Mouse (Mus musculus): ENCODE data around the gene Slc1a5. TPM values are rescaled to one million over a fixed set of nuclear protein-coding genes. Genes with fewer than 3 reads are reported as not detected.

Gene Slc1a5
- polyA plus RNA-seq, 1 experiment = 101 TPM

DNA sequence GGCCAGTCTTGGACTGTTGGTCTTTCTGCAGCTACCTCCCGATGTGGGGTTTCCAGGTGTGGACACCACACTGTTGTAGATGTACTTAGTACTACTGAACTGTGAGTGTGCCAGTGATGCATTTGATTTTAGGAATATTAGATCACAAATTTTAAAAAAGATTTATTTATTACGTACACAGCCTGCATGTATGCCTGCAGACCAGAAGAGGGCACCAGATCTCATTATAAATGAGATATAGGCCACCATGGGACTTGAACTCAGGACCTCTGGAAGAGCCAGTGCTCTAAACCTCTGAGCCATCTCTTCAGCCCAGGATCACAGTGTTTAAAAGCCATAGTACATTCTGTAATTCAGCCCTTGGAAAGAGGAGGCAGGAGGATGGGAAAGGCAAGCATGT is 31.4 kb downstream of the Slc1a5 start:
- Histone ChIP-seq H3K36me3 (ENCODE audit: control insufficient read depth, insufficient read depth, low read length, poor library complexity, severe bottlenecking) (no peaks in the 10 kb centered on the region), H3K27me3 (ENCODE audit: control insufficient read depth, insufficient read depth, low read length, poor library complexity, severe bottlenecking) (no peaks in the 10 kb centered on the region), H3K4me1 (ENCODE audit: control insufficient read depth, insufficient read depth, low read length) (no peaks in the 10 kb centered on the region), H3K4me3 (ENCODE audit: low read depth, low read length) (no peak overlapping the region), H3K9me3 (replicated peaks; ENCODE audit: control insufficient read depth, insufficient read depth, low read length, poor library complexity, severe bottlenecking) (no peaks in the 10 kb centered on the region), H3K9ac (ENCODE audit: low read depth, poor library complexity, severe bottlenecking) (no peak overlapping the region), H3K27ac (ENCODE audit: insufficient read depth, low read length) (no peak overlapping the region)
- TF ChIP-seq CTCF (IDR thresholded peaks at IDR 0.05; ENCODE audit: low read depth, low read length) (no peak), POLR2A (IDR thresholded peaks at IDR 0.05; ENCODE audit: insufficient read depth, low read length) (no peak), EP300 (IDR thresholded peaks at IDR 0.05; ENCODE audit: insufficient read depth, low read depth, low read length) (no peak)

DNA sequence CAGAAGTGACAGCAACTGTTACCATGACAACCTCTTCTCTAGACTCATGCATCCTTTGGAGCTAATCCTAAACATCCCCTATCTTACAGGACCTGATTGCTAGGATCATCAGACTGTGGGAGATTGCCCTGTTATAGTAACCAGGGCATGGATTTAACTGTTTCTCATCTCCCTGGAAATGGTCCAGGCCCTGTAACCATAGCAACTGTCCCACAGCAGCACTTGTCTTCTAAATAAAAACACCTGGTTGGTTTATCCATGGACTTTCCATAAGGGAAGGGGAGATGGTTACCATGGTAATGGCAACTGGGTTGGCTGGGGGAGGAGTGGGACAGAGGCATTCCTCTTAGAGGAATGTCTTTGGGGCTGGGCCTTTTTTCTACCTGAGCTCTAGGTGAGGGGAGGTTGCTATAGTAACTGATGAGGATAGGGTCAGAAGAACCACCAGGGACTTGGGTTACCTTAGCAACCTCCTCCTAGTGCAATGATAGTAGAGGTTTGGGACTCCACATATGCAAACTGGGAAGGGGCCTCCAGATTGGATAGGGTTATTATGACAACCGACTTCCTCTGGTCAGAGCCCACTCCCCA is 34.3 kb downstream of the Slc1a5 start, which contains the start of gene Strn4:
TSS of gene Strn4 (plus strand) at position 539 of the 591 bp plus-strand sequence.
- Histone ChIP-seq H3K9me3 (replicated peaks; ENCODE audit: control insufficient read depth, insufficient read depth, low read length, poor library complexity, severe bottlenecking) (no peaks in the 10 kb centered on the region), H3K27me3 (ENCODE audit: control insufficient read depth, insufficient read depth, low read length, poor library complexity, severe bottlenecking) (no peaks in the 10 kb centered on the region), H3K4me3 (ENCODE audit: low read depth, low read length) (peak within 1 kb of the TSS; percentile 95), H3K36me3 (ENCODE audit: control insufficient read depth, insufficient read depth, low read length, poor library complexity, severe bottlenecking) (no peaks in the 10 kb centered on the region), H3K9ac (ENCODE audit: low read depth, poor library complexity, severe bottlenecking) (peak within 1 kb of the TSS; percentile 96), H3K27ac (ENCODE audit: insufficient read depth, low read length) (no peak within 1 kb of the TSS), H3K4me1 (ENCODE audit: control insufficient read depth, insufficient read depth, low read length) (no peaks in the 10 kb centered on the region)
- TF ChIP-seq POLR2A (IDR thresholded peaks at IDR 0.05; ENCODE audit: insufficient read depth, low read length) (no peak), CTCF (IDR thresholded peaks at IDR 0.05; ENCODE audit: low read depth, low read length) (no peak), EP300 (IDR thresholded peaks at IDR 0.05; ENCODE audit: insufficient read depth, low read depth, low read length) (no peak)

DNA sequence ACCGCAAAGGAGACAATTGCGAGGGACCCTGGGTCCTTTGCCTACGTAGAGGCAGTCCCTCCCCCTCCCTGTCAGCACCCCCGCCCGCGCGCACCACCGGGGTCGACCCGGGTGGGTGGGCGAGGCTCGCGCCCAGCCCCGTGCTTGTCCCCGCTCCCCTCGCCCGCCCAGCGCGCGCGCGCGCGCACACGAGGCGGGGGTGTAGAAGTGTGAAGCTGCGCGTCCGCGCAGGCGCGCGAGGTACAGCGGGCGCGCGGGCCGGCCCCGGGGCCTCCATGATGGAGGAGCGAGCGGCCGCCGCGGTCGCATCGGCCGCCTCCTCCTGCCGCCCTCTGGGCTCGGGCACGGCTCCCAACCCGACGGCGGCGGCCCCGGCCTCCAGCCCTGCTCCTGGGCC is 34.9 kb downstream of the Slc1a5 start:
- peak overlapping the region; percentile 70 for H3K4me3 ChIP-seq (ENCODE audit: low read depth, low read length)
- TF ChIP-seq CTCF (IDR thresholded peaks at IDR 0.05; ENCODE audit: low read depth, low read length) = no peak
- TF ChIP-seq EP300 (IDR thresholded peaks at IDR 0.05; ENCODE audit: insufficient read depth, low read depth, low read length) = no peak
- no peak for TF ChIP-seq POLR2A (IDR thresholded peaks at IDR 0.05; ENCODE audit: insufficient read depth, low read length)
- no peaks in the 10 kb centered on the region for H3K4me1 ChIP-seq (ENCODE audit: control insufficient read depth, insufficient read depth, low read length)
- no peaks in the 10 kb centered on the region for H3K36me3 ChIP-seq (ENCODE audit: control insufficient read depth, insufficient read depth, low read length, poor library complexity, severe bottlenecking)
- no peaks in the 10 kb centered on the region for H3K27me3 ChIP-seq (ENCODE audit: control insufficient read depth, insufficient read depth, low read length, poor library complexity, severe bottlenecking)
- peak overlapping the region; percentile 96 for H3K9ac ChIP-seq (ENCODE audit: low read depth, poor library complexity, severe bottlenecking)
- H3K27ac ChIP-seq (ENCODE audit: insufficient read depth, low read length) = no peak overlapping the region
- H3K9me3 ChIP-seq (replicated peaks; ENCODE audit: control insufficient read depth, insufficient read depth, low read length, poor library complexity, severe bottlenecking) = no peaks in the 10 kb centered on the region

DNA sequence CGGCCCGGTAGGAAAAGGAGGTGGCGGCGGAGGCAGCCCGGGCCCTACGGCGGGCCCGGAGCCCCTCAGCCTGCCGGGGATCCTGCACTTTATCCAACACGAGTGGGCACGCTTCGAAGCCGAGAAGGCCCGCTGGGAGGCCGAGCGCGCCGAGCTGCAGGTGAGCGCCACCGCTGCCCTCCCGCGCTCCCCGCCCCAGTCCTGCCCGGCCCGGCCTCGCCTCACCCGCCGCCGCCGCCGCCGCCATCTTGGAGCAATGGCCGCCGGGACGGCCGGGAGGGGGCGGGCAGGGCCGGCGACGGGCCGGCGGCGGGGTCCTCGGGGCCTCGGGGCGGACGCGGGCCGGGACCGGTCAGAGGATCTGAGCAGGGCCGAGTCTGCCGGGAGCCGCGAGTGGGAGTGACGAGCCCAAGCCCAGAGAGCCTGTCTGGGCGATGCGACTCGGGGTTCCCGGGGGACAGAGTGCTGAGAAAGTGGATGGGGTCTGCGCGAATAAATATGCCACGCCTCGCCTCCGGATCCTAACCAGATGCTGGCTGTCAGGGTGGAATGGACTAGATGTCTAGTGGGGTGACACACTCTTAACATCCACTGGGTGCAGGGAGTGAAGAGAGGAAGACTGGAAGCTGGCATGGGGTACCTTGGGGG is 35.5 kb downstream of the Slc1a5 start, which contains the start of gene Fkrp:
TSS of gene Fkrp (minus strand) at position 258 of the 648 bp plus-strand sequence.
- Histone ChIP-seq H3K27ac (ENCODE audit: insufficient read depth, low read length) (no peak within 1 kb of the TSS), H3K9me3 (replicated peaks; ENCODE audit: control insufficient read depth, insufficient read depth, low read length, poor library complexity, severe bottlenecking) (no peaks in the 10 kb centered on the region), H3K9ac (ENCODE audit: low read depth, poor library complexity, severe bottlenecking) (peak within 1 kb of the TSS; percentile 96), H3K4me1 (ENCODE audit: control insufficient read depth, insufficient read depth, low read length) (no peaks in the 10 kb centered on the region), H3K4me3 (ENCODE audit: low read depth, low read length) (peak within 1 kb of the TSS; percentile 95), H3K36me3 (ENCODE audit: control insufficient read depth, insufficient read depth, low read length, poor library complexity, severe bottlenecking) (no peaks in the 10 kb centered on the region), H3K27me3 (ENCODE audit: control insufficient read depth, insufficient read depth, low read length, poor library complexity, severe bottlenecking) (no peaks in the 10 kb centered on the region)
- TF ChIP-seq EP300 (IDR thresholded peaks at IDR 0.05; ENCODE audit: insufficient read depth, low read depth, low read length) (no peak), CTCF (IDR thresholded peaks at IDR 0.05; ENCODE audit: low read depth, low read length) (no peak), POLR2A (IDR thresholded peaks at IDR 0.05; ENCODE audit: insufficient read depth, low read length) (no peak)

DNA sequence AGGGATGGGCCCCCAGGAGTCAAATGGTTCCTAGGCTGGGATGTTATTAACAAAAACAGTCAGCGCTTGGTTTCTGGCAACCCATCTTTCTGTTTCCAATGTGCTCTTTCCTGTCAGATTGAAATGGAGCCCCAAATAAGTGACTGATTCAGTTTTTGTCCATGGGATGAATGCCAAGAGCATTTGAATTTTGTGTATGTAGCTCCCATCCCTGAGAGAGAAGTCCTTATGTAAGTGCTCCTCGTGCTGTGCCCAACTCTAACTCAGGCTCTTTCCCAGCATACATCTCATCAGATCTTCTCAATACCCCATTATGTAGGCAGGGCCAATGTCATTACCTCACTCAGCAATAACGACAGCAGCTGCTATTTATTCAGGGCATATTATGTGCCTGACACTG is 36.6 kb downstream of the Slc1a5 start:
- no peaks in the 10 kb centered on the region for H3K27me3 ChIP-seq (ENCODE audit: control insufficient read depth, insufficient read depth, low read length, poor library complexity, severe bottlenecking)
- TF ChIP-seq CTCF (IDR thresholded peaks at IDR 0.05; ENCODE audit: low read depth, low read length) (no peak), POLR2A (IDR thresholded peaks at IDR 0.05; ENCODE audit: insufficient read depth, low read length) (no peak), EP300 (IDR thresholded peaks at IDR 0.05; ENCODE audit: insufficient read depth, low read depth, low read length) (no peak)
- H3K9me3 ChIP-seq (replicated peaks; ENCODE audit: control insufficient read depth, insufficient read depth, low read length, poor library complexity, severe bottlenecking) = no peaks in the 10 kb centered on the region
- no peaks in the 10 kb centered on the region for H3K4me1 ChIP-seq (ENCODE audit: control insufficient read depth, insufficient read depth, low read length)
- no peak overlapping the region for H3K27ac ChIP-seq (ENCODE audit: insufficient read depth, low read length)
- 0 out of 2 replicates have a peak overlapping the region, but pooled peaks have one; percentile 95 for H3K4me3 ChIP-seq (ENCODE audit: low read depth, low read length)
- H3K9ac ChIP-seq (ENCODE audit: low read depth, poor library complexity, severe bottlenecking) = peak overlapping the region; percentile 96
- no peaks in the 10 kb centered on the region for H3K36me3 ChIP-seq (ENCODE audit: control insufficient read depth, insufficient read depth, low read length, poor library complexity, severe bottlenecking)

DNA sequence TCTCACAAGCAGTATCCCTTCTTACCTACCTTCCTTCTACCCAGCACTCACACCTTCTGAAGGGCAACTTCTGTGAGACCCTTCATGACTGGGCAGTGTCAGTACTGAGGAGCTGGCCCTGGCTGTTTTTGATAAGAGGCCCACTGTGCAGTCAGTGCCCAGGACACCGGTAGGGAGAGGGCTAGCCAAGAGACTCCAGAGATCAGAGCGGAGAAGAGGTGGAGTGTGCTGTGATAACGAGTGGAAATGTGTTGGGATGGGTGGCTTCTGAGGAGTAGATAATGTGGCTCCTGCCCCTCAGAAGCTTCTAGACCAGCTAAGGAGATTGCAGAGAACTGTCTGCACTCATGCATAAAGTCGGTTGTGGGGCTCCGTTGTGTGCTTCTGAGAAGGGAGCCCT is 38.7 kb downstream of the Slc1a5 start:
- Histone ChIP-seq H3K9me3 (replicated peaks; ENCODE audit: control insufficient read depth, insufficient read depth, low read length, poor library complexity, severe bottlenecking) (no peaks in the 10 kb centered on the region), H3K36me3 (ENCODE audit: control insufficient read depth, insufficient read depth, low read length, poor library complexity, severe bottlenecking) (no peaks in the 10 kb centered on the region), H3K4me1 (ENCODE audit: control insufficient read depth, insufficient read depth, low read length) (no peaks in the 10 kb centered on the region), H3K9ac (ENCODE audit: low read depth, poor library complexity, severe bottlenecking) (no peak overlapping the region), H3K27ac (ENCODE audit: insufficient read depth, low read length) (no peak overlapping the region), H3K27me3 (ENCODE audit: control insufficient read depth, insufficient read depth, low read length, poor library complexity, severe bottlenecking) (no peaks in the 10 kb centered on the region), H3K4me3 (ENCODE audit: low read depth, low read length) (no peak overlapping the region)
- no peak for TF ChIP-seq EP300 (IDR thresholded peaks at IDR 0.05; ENCODE audit: insufficient read depth, low read depth, low read length)
- TF ChIP-seq CTCF (IDR thresholded peaks at IDR 0.05; ENCODE audit: low read depth, low read length) = no peak
- no peak for TF ChIP-seq POLR2A (IDR thresholded peaks at IDR 0.05; ENCODE audit: insufficient read depth, low read length)
